Mouse (Mus musculus) large intestine, adult 2 months (tissue): Measurements from ENCODE around the gene Sprr3. TPM values are rescaled to one million over a fixed set of nuclear protein-coding genes. Genes with fewer than 3 reads are reported as not detected.

Experiments used
- polyA plus RNA-seq: library from polyadenylated mRNA; depleted of rRNA; stranded (reverse); fragments of >200 nt; gene quantifications from 2 replicates; pipeline ENCODE4 v1.2.3, GENCODE M21; 2012; rRNA removed

Sprr3 gene
- polyA plus RNA-seq, 1 experiment, result 0.37 TPM

Other genes with a start within 250 kb of the Sprr3 start
- 53.2 and 93.1 TPM in 2 replicates for gene Sprr2a1, start 242.9 kb downstream of the Sprr3 start, polyA plus RNA-seq
- gene Sprr2a2, start 242.8 kb downstream of the Sprr3 start, polyA plus RNA-seq, result 24,207 and 25,946 TPM in 2 replicates
- 210 and 226 TPM in 2 replicates for gene Sprr2a3, start 173.3 kb downstream of the Sprr3 start, polyA plus RNA-seq
- not detected in 2 replicates for gene Sprr2b, start 142.1 kb downstream of the Sprr3 start, polyA plus RNA-seq
- not detected in 2 replicates for gene Sprr2d, start 119.6 kb downstream of the Sprr3 start, polyA plus RNA-seq
- gene Sprr2e, start 106.6 kb downstream of the Sprr3 start, polyA plus RNA-seq, result not detected in 2 replicates
- not detected in 2 replicates for gene Sprr2f, start 93.5 kb downstream of the Sprr3 start, polyA plus RNA-seq
- 0.16 TPM in 1 of 2 replicates, not detected in the other for gene Sprr2h, start 73.0 kb downstream of the Sprr3 start, polyA plus RNA-seq
- gene Sprr2i, start 50.7 kb downstream of the Sprr3 start, polyA plus RNA-seq, result not detected in 2 replicates
- not detected in 2 replicates for gene Sprr2j-ps, start 40.6 kb downstream of the Sprr3 start, polyA plus RNA-seq
- gene Gm9774, start 29.3 kb downstream of the Sprr3 start, polyA plus RNA-seq, result 7.5 and 8.2 TPM in 2 replicates
- not detected in 2 replicates for gene Sprr2k, start 26.1 kb downstream of the Sprr3 start, polyA plus RNA-seq
- not detected in 2 replicates for gene Sprr1b, start 19.9 kb downstream of the Sprr3 start, polyA plus RNA-seq
- gene Sprr1a, start 27.2 kb upstream of the Sprr3 start, polyA plus RNA-seq, result 8.5 and 16.7 TPM in 2 replicates
- not detected in 2 replicates for gene Sprr4, start 41.8 kb upstream of the Sprr3 start, polyA plus RNA-seq
- not detected in 2 replicates for gene 2310046K23Rik, start 75.8 kb upstream of the Sprr3 start, polyA plus RNA-seq
- gene Ivl, start 115.0 kb upstream of the Sprr3 start, polyA plus RNA-seq, result not detected in 2 replicates
- gene Smcp, start 130.3 kb upstream of the Sprr3 start, polyA plus RNA-seq, result 0.69 TPM in 1 of 2 replicates, not detected in the other
- gene 2210017I01Rik, start 148.8 kb upstream of the Sprr3 start, polyA plus RNA-seq, result not detected in 2 replicates
- gene Lce6a, start 162.9 kb upstream of the Sprr3 start, polyA plus RNA-seq, result not detected in 2 replicates
- gene Lce1a1, start 189.6 kb upstream of the Sprr3 start, polyA plus RNA-seq, result not detected in 2 replicates
- 0.15 TPM in 1 of 2 replicates, not detected in the other for gene Lce1b, start 198.2 kb upstream of the Sprr3 start, polyA plus RNA-seq
- not detected in 2 replicates for gene Lce1a2, start 211.6 kb upstream of the Sprr3 start, polyA plus RNA-seq
- gene Lce1c, start 220.5 kb upstream of the Sprr3 start, polyA plus RNA-seq, result not detected in 2 replicates
- not detected in 2 replicates for gene Lce1d, start 228.5 kb upstream of the Sprr3 start, polyA plus RNA-seq